Mouse (Mus musculus) heart, postnatal 36 days (tissue): Measurements from ENCODE around the gene Meis1. TPM values are rescaled to one million over a fixed set of nuclear protein-coding genes. Genes with fewer than 3 reads are reported as not detected.

ENCODE experiments used
- DNase-seq, 2 experiments: peaks; one replicate each; pipeline ENCODE4 v3.0.0; 2021 to 2022
- intact Hi-C: fragments of 180-260 bp; cut with DNase I; formaldehyde crosslinking; loops from one replicate; pipeline ENCODE4 v1.15.1; 2025
- total RNA-seq, 2 experiments: library from RNA; stranded (reverse); gene quantifications; 2 replicates each; pipeline ENCODE4 v1.2.3; 2021

Meis1 gene
- total RNA-seq, 2 experiments from 2014 or later, result 22.4 to 31.4 TPM

GRCm38 (mm10) chr11:18883987-18884386 lies 134.8 kb downstream of the Meis1 start:
- intact Hi-C loops, result no loop called here
- DNase-seq, result no peak

GRCm38 (mm10) chr11:18883507-18883881 lies 135.3 kb downstream of the Meis1 start:
- no peak for DNase-seq
- intact Hi-C loops, result no loop called here

- DNase-seq, result no peak
- intact Hi-C loops, result no loop called here
These were observed 135.9 kb downstream of the Meis1 start for GRCm38 (mm10) chr11:18882747-18883506.

DNA sequence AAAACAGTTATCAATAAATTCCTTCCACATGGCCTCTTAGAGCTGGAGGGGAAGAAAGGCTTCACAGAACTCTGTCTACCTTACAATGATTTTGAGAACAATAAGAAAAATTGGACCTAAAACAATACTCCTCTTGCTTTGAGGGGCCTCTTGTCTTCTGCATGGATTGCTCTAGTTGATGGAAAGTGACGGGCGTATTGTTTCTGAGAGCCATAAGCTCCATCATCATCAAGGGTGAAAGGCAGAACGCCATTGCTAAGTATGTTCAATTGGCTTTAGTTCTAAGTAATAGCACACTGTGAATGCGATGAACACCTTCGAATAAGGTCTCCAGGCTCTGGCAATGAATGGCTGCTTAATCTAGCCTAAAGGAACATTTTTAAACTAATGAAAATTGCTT lies 136.5 kb downstream of the Meis1 start:
- intact Hi-C loops, result no loop called here
- DNase-seq, result no peak

- DNase-seq, result no peak
- intact Hi-C loops, result no loop called here
These were observed 138.0 kb downstream of the Meis1 start for GRCm38 (mm10) chr11:18880806-18881205.

GRCm38 (mm10) chr11:18879456-18879818 lies 139.3 kb downstream of the Meis1 start:
- DNase-seq, result no peak
- intact Hi-C loops, result loop anchor here (5.0 to 10.0 kb wide), 3 partner anchors 325 to 833 kb away; no protein-coding TSS in a partner anchor

DNA sequence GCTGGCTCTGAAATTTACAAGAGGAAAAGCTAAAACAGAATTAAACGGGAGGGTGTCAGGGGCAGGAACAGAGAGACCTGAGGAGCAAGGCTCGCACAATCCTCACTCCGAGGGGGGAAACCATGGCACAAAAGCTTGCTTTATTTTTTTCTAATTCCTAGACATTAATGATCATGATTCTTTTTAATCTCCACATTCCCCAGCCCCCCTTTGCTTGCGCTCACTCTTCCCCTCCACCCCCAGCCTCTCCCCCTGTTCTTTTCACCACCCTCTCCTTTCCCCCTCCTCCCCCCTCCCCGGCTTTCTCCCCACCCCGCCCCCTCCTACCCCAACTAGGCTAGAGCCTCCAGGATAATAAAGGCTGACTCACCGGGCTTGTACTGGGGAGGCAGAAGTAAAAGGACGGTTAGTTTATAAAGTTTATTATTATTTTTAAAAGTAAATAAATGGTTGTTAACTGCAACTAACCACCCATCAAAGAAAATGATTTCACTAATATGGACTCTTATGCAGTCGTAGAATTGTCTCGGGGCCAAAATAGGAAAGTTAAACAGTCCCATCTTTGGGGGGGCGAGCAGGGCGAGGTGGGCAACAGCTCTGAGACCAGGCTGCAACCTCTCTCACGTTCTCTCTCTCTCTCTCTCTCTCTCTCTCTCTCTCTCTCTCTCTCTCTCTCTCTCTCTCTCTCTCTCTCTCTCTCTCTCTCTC lies 139.9 kb downstream of the Meis1 start:
- DNase-seq, result no peak
- intact Hi-C loops, result loop anchor here (5.0 to 10.0 kb wide), 3 partner anchors 326 to 833 kb away; no protein-coding TSS in a partner anchor

DNA sequence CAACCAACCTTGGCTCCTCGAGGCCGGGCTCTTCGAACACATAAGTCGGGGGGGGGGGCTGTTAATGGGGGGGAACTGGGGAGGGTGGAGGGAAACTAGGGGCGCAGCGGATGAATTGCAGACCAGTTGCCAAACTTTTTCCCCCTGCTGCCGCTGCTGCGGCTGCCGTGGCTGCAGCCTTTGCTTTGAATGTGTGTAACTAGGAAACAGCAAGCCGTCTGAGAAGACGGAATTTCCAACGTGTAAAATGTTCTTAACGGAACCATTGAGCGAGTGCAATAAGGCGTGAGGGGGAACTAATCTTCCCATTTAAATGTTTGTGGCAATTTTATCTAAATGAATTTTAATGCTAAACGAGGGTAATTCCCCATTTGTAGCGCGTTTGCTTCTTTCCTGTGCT lies 140.8 kb downstream of the Meis1 start:
- intact Hi-C loops, result loop anchor here (5.0 to 10.0 kb wide), 3 partner anchors 327 to 834 kb away; no protein-coding TSS in a partner anchor
- DNase-seq, result no peak

GRCm38 (mm10) chr11:18877626-18878011 lies 141.2 kb downstream of the Meis1 start:
- intact Hi-C loops, result loop anchor here (1.0 to 10.0 kb wide), 7 partner anchors 143 to 883 kb away; no protein-coding TSS in a partner anchor

DNA sequence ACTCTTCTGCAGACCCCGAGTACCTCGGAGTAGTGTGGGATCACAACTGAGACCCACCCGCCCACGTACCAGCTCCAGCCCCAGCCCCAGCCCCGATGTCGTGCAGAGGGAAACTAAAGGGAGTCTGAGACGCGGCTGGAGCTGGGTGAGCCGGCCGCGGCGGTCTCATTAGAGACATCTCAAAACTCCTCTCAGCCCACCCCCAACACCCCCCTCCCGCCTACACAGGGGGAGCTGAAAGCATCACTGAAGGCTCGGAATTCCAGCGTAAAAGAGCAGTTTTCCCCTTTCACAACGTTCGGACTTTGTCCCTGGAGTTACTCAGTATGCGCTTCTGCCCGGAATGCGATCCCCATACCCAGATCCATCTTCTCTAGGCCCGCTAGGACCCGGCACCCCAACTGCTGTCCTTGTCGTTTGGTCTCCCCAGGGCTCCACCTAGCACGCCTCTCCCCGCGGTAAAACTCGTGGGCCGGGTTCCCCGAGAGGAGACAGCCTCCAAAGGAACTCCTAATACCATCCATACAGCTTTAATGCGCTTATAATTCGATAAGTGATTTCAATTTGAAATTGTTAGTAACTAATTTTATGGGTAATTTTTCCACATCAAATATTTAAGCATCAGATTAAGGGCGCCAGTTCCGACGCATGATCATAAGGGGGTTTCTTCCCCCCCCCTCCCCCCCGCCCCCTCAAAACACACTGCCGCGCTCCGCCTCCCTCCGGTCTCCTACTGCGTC lies 141.7 kb downstream of the Meis1 start:
- DNase-seq, result peak in 1 of 2 experiments; percentile 49
- intact Hi-C loops, result loop anchor here (1.0 to 10.0 kb wide), 7 partner anchors 144 to 884 kb away; no protein-coding TSS in a partner anchor

More at GRCm38 (mm10) chr11:18877626-18878011, 141.2 kb downstream of the Meis1 start:
- peak; percentile 64 to 76 for DNase-seq

GRCm38 (mm10) chr11:18875911-18876885 lies 142.6 kb downstream of the Meis1 start:
- intact Hi-C loops, result loop anchor here (2.0 to 10.0 kb wide), 6 partner anchors 145 to 885 kb away; no protein-coding TSS in a partner anchor
- peak in 1 of 2 experiments; percentile 27 for DNase-seq

DNA sequence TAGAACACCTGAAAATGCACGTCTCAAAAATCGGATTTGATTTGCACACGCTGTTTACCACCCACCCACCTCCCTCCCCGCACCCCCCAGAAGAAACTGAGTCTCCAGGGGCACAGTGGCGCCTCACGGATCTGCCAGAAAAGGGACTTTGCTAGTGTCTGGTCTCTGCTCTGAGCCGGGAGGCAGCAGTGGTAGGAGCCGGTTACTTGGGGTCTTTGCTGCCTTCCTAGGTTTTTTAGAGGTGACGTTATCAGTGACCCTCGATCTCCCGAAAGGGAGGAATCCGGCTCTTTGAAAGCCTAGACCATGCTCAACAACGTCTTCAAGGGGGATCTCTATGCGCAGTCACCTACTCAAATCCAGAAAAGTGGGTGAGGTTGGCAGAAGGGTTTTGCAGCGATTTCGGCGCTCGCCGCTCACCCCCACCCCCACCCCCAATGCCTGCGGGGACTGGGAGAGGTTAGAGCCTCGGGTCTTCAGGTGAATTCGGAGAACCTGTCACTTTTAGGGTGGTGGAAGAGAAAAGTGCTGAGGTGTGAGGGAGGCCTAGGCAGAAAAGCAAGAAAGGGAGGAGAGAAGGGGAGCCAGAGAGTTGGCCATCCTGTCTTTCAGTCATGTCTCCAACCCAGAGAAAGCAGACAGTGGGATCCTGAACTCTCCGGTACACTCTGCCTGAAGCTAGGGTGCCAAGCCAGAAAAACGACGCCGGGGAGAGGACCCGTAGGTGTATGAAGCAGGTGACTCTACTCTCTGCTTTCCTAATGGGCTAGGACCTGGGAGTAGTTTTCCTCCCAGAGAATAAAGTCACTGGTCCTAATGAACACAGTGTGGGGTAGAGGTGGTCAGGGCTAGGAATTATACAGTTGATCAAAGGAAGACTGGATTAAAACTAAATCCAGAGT lies 143.5 kb downstream of the Meis1 start:
- DNase-seq, result no peak
- intact Hi-C loops, result loop anchor here (5.0 to 10.0 kb wide), 3 partner anchors 330 to 837 kb away; no protein-coding TSS in a partner anchor

- intact Hi-C loops, result loop anchor here (10.0 kb wide), 1 partner anchor 330 kb away; no protein-coding TSS in a partner anchor
- peak in 1 of 2 experiments; percentile 19 for DNase-seq
These were observed 144.3 kb downstream of the Meis1 start for GRCm38 (mm10) chr11:18874278-18875000.

GRCm38 (mm10) chr11:18873451-18874277 lies 145.1 kb downstream of the Meis1 start:
- intact Hi-C loops, result loop anchor here (10.0 kb wide), 1 partner anchor 331 kb away; no protein-coding TSS in a partner anchor

DNA sequence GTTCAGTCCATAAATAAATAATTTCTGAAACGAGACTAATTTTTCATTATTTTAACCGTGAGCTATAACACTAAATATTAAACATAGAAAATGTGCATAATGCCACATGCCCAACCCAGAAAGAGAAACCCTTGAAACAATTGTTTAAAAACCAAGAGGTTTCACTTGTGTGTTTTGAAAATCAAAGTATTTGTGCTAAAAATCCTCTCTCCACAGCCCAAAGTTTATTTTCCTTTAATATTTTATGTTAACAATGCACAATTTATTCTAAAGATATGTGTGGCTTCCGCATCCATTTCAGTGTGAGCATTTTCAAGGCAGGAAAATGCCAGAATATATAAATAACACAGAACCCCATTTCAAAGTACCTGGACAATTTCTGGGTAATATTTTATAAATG lies 146.0 kb downstream of the Meis1 start:
- no peak for DNase-seq
- intact Hi-C loops, result loop anchor here (10.0 kb wide), 1 partner anchor 332 kb away; no protein-coding TSS in a partner anchor

More at GRCm38 (mm10) chr11:18873451-18874277, 145.1 kb downstream of the Meis1 start:
- no peak for DNase-seq

DNA sequence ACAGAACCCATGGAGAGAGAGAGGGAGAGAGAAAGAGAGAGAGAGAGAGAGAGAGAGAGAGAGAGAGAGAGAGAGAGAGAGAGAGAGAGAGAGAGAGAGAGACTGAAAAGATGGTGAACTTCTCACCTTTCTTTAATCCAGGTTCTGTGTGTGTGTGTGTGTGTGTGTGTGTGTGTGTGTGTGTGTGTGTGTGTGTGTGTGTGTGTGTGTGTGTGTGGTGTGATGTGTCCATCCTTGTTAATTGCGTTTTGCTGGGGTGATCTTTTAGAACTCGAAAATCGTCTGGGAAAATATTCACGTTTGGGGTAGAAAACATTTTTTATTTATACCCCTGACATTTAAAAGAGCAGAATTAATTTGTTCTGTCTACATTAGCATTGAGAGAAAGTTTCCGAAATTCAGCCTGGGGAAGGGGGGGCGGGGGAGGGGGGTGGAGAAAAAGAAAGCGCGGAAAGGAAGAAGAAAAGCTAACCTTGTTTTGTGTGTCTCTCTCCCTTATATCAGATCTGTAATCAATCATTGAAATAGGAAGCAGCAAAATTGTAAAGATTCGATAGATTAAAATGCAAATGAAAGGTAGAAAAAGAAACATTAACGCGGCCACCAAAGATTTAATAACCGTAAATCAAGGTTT lies 146.6 kb downstream of the Meis1 start:
- intact Hi-C loops, result loop anchor here (10.0 kb wide), 1 partner anchor 333 kb away; no protein-coding TSS in a partner anchor
- DNase-seq, result no peak
